ENCODE assay signal across 18 mouse cellular contexts in genomic region chr8:121875517-121875916, GRCm38 (mm10). TPM values are rescaled to one million over a fixed set of nuclear protein-coding genes. Genes with fewer than 3 reads are reported as not detected.
DNase-seq lines count a peak whose midpoint lies in the region; ATAC-seq and TF ChIP-seq lines count a peak whose summit lies in the region.
"Had no signal": no experiment of that assay in that cellular context is flagged by ENCODE, and none has a peak within 500 bp of the region (broad histone marks: within the 10 kb centered on the region; RNA-seq: fewer than 3 reads in every experiment).

No protein-coding gene starts in this region.

- peak; percentile 45 to 71 for TF ChIP-seq EP300 in MEL (IDR thresholded peaks at IDR 0.05; ENCODE audit: low read depth in 1 of 2, low read length in 2 of 2)

- 0 out of 2 replicates have a peak overlapping the region, but pooled peaks have one; percentile 5 for H3K27ac ChIP-seq in heart, embryonic 12.5 days (ENCODE audit: poor library complexity, severe bottlenecking)
- 0 out of 2 replicates have a peak overlapping the region, but pooled peaks have one; percentile 14 for H3K27ac ChIP-seq in kidney, embryonic 15.5 days
- H3K27ac ChIP-seq in MEL (ENCODE audit: control insufficient read depth, low read depth, low read length) = peak overlapping the region; percentile 43; the same call in 1 of the 2 replicates
- peak overlapping the region; percentile 68 for H3K27ac ChIP-seq in limb, embryonic 15.5 days
- H3K27ac ChIP-seq: hindbrain, postnatal 0 days; macrophage; midbrain, embryonic 12.5 days had no signal

- no peak for TF ChIP-seq POLR2A in MEL (IDR thresholded peaks at IDR 0.05; ENCODE audit: control insufficient read depth in 1 of 2, insufficient read depth in 1 of 2, low read depth in 1 of 2, low read length in 2 of 2, poor library complexity in 1 of 2)

- no peak overlapping the region for H3K4me3 ChIP-seq in heart, embryonic 12.5 days
- H3K4me3 ChIP-seq in kidney, embryonic 15.5 days (replicated peaks) = no peak overlapping the region
- H3K4me3 ChIP-seq in MEL (ENCODE audit: control insufficient read depth in 1 of 2, insufficient read depth in 1 of 2, low read depth in 2 of 2, low read length in 2 of 2) = no peak overlapping the region
- H3K4me3 ChIP-seq in limb, embryonic 15.5 days = no peak overlapping the region
- H3K4me3 ChIP-seq: midbrain, embryonic 12.5 days had no signal

- no peak for TF ChIP-seq RAD21 in MEL (IDR thresholded peaks at IDR 0.05; ENCODE audit: low read depth, low read length)

- H3K36me3 ChIP-seq in heart, embryonic 12.5 days = no peaks in the 10 kb centered on the region
- no peaks in the 10 kb centered on the region for H3K36me3 ChIP-seq in kidney, embryonic 15.5 days
- peaks cover 0 to 26% of the 10 kb centered on the region in 2 experiments; a peak in 2 of 4 replicates for H3K36me3 ChIP-seq in MEL (ENCODE audit: control insufficient read depth in 1 of 2, insufficient read depth in 2 of 2, low read length in 2 of 2)
- no peaks in the 10 kb centered on the region for H3K36me3 ChIP-seq in limb, embryonic 15.5 days
- H3K36me3 ChIP-seq: midbrain, embryonic 12.5 days had no signal

- 41% methylated on average over 9 of the region's 9 CpGs for WGBS in heart, embryonic 12.5 days
- 67% methylated on average over 9 of the region's 9 CpGs for WGBS in kidney, embryonic 15.5 days
- 78% methylated on average over 9 of the region's 9 CpGs for WGBS in limb, embryonic 15.5 days

- TF ChIP-seq CTCF in MEL (IDR thresholded peaks at IDR 0.05 in 2 of 3, conservative IDR thresholded peaks at IDR 0.05 in 1 of 3; ENCODE audit: control insufficient read depth in 1 of 3, insufficient read depth in 1 of 3, low read depth in 2 of 3, low read length in 3 of 3, poor library complexity in 1 of 3, severe bottlenecking in 1 of 3) = no peak

- peak; percentile 56; the same call in 1 of the 2 replicates for ATAC-seq in heart, embryonic 12.5 days (ENCODE audit: insufficient number of reproducible peaks, low FRiP score)
- ATAC-seq in kidney, embryonic 15.5 days (replicated peaks; ENCODE audit: low FRiP score) = no peak
- no peak for ATAC-seq in limb, embryonic 15.5 days (ENCODE audit: insufficient number of reproducible peaks, low FRiP score, low TSS enrichment, low read depth)
- no peak for ATAC-seq in cerebellum, adult (ENCODE audit: insufficient number of reproducible peaks, low FRiP score, low TSS enrichment)
- ATAC-seq: forebrain, embryonic 14.5 days; hindbrain, postnatal 0 days had no signal

- DNase-seq in heart, adult 8-10 months (ENCODE audit: low spot score) = no peak
- no peak for DNase-seq in kidney, postnatal 10 days
- peak; percentile 53 for DNase-seq in MEL (ENCODE audit: low read depth, low spot score)
- no peak for DNase-seq in layer of hippocampus, postnatal 36 days
- DNase-seq: adrenal gland, adult 8-10 months; B cell, adult 2 months; cerebellum, adult 2 months; layer of hippocampus, adult 9-11 months; lung, adult 18-20 months; thymus, adult 18-20 months had no signal

- H3K79me2 ChIP-seq in MEL (ENCODE audit: control insufficient read depth, insufficient read depth, low read length, poor library complexity) = no peaks in the 10 kb centered on the region

- H3K9me3 ChIP-seq in heart, embryonic 12.5 days (replicated peaks) = no peaks in the 10 kb centered on the region
- H3K9me3 ChIP-seq in kidney, embryonic 15.5 days (replicated peaks) = no peaks in the 10 kb centered on the region
- no peaks in the 10 kb centered on the region for H3K9me3 ChIP-seq in MEL (replicated peaks; ENCODE audit: insufficient read depth, low read length)
- H3K9me3 ChIP-seq in limb, embryonic 15.5 days = no peaks in the 10 kb centered on the region
- H3K9me3 ChIP-seq: midbrain, embryonic 12.5 days had no signal

- no peak overlapping the region for H3K9ac ChIP-seq in heart, embryonic 12.5 days
- H3K9ac ChIP-seq in kidney, embryonic 15.5 days = no peak overlapping the region
- peak overlapping the region; percentile 33; the same call in 1 of the 2 replicates for H3K9ac ChIP-seq in MEL (ENCODE audit: control insufficient read depth, low read depth, low read length, poor library complexity, severe bottlenecking)
- no peak overlapping the region for H3K9ac ChIP-seq in limb, embryonic 15.5 days
- H3K9ac ChIP-seq: midbrain, embryonic 12.5 days had no signal

- H3K4me2 ChIP-seq in heart, embryonic 12.5 days = peak overlapping the region; percentile 12; the same call in 1 of the 2 replicates
- no peak overlapping the region for H3K4me2 ChIP-seq in kidney, embryonic 15.5 days
- no peak overlapping the region for H3K4me2 ChIP-seq in limb, embryonic 15.5 days
- H3K4me2 ChIP-seq: midbrain, embryonic 12.5 days had no signal

- peaks cover 38% of the 10 kb centered on the region for H3K4me1 ChIP-seq in heart, embryonic 12.5 days (replicated peaks)
- H3K4me1 ChIP-seq in kidney, embryonic 15.5 days = peaks cover 41% of the 10 kb centered on the region
- H3K4me1 ChIP-seq in MEL (ENCODE audit: control insufficient read depth in 1 of 2, insufficient read depth in 2 of 2, low read length in 2 of 2) = peaks cover 12 to 33% of the 10 kb centered on the region in 2 experiments
- H3K4me1 ChIP-seq in limb, embryonic 15.5 days = peaks cover 44% of the 10 kb centered on the region

- H3K27me3 ChIP-seq in heart, embryonic 12.5 days (replicated peaks) = peaks cover 19% of the 10 kb centered on the region
- 0 out of 2 replicates have a peak, but pooled peaks cover 8% of the 10 kb centered on the region for H3K27me3 ChIP-seq in kidney, embryonic 15.5 days
- H3K27me3 ChIP-seq in MEL (ENCODE audit: control insufficient read depth in 1 of 2, insufficient read depth in 2 of 2, low read length in 2 of 2) = no peaks in the 10 kb centered on the region
- no peaks in the 10 kb centered on the region for H3K27me3 ChIP-seq in limb, embryonic 15.5 days

TF ChIP-seq in MEL, 35 proteins besides CTCF, POLR2A, EP300 and RAD21 (continues in another document):
- TF ChIP-seq MAX (IDR thresholded peaks at IDR 0.05; ENCODE audit: low read length) = peak; percentile 78
- TF ChIP-seq TAL1 (IDR thresholded peaks at IDR 0.05; ENCODE audit: low read length) = no peak
- no peak for TF ChIP-seq HCFC1 (IDR thresholded peaks at IDR 0.05; ENCODE audit: low read depth, low read length)
- peak; percentile 42; the same call in 1 of the 2 replicates for TF ChIP-seq POLR2AphosphoS2 (IDR thresholded peaks at IDR 0.05; ENCODE audit: low read length)
- TF ChIP-seq ZNF384 (IDR thresholded peaks at IDR 0.05; ENCODE audit: low read depth, low read length) = no peak
- TF ChIP-seq UBTF (IDR thresholded peaks at IDR 0.05; ENCODE audit: borderline replicate concordance, insufficient read depth, low read depth, low read length) = no peak
- TF ChIP-seq E2F4 (IDR thresholded peaks at IDR 0.05; ENCODE audit: borderline replicate concordance, low read depth, low read length) = no peak
- TF ChIP-seq TBP (IDR thresholded peaks at IDR 0.05; ENCODE audit: low read depth, low read length) = no peak
- TF ChIP-seq RCOR1 (IDR thresholded peaks at IDR 0.05; ENCODE audit: low read depth, low read length) = 0 out of 2 replicates have a peak, but pooled peaks have one; percentile 10
- TF ChIP-seq USF2 (IDR thresholded peaks at IDR 0.05; ENCODE audit: borderline replicate concordance in 1 of 2, insufficient read depth in 1 of 2, low read depth in 1 of 2, low read length in 2 of 2) = no peak
- no peak; the same call in 1 of the 2 replicates for TF ChIP-seq NELFE (IDR thresholded peaks at IDR 0.05; ENCODE audit: low read depth, low read length)
- no peak for TF ChIP-seq CHD1 (IDR thresholded peaks at IDR 0.05; ENCODE audit: low read depth, low read length)
- TF ChIP-seq TCF12 (IDR thresholded peaks at IDR 0.05; ENCODE audit: low read depth, low read length) = peak; percentile 42; the same call in 1 of the 2 replicates
- no peak; the same call in 1 of the 2 replicates for TF ChIP-seq KAT2A (conservative IDR thresholded peaks at IDR 0.05; ENCODE audit: low read depth, low read length)
- TF ChIP-seq MEF2A (IDR thresholded peaks at IDR 0.05; ENCODE audit: extremely low read depth, insufficient replicate concordance, low read depth, low read length, poor library complexity, severe bottlenecking) = no peak
- TF ChIP-seq MYC (IDR thresholded peaks at IDR 0.05; ENCODE audit: low read depth, low read length) = peak; percentile 69
- TF ChIP-seq SIN3A (IDR thresholded peaks at IDR 0.05; ENCODE audit: low read length) = peak; percentile 58
- TF ChIP-seq ZMIZ1 (IDR thresholded peaks at IDR 0.05; ENCODE audit: low read depth, low read length) = no peak
- peak; percentile 83 for TF ChIP-seq MXI1 (IDR thresholded peaks at IDR 0.05; ENCODE audit: low read depth, low read length)
- no peak for TF ChIP-seq CHD2 (IDR thresholded peaks at IDR 0.05; ENCODE audit: low read length)
- TF ChIP-seq POLR2AphosphoS5 (IDR thresholded peaks at IDR 0.05; ENCODE audit: borderline replicate concordance, low read depth, low read length) = no peak
- no peak for TF ChIP-seq ZKSCAN1 (IDR thresholded peaks at IDR 0.05; ENCODE audit: low read depth, low read length)
- no peak for TF ChIP-seq MAFK (IDR thresholded peaks at IDR 0.05; ENCODE audit: borderline replicate concordance, low read depth, low read length)

RNA-seq across cellular contexts. Expression of gene Slc7a5, which starts 32.0 kb away (rescaled TPM):
- polyA plus RNA-seq in heart, embryonic 12.5 days (2016; fragmentation: Nextera tagmentation; extraction: Ambion mirVana) = 22.3 and 24.6 TPM in 2 replicates
- 1 to 10 TPM; 3.8 to 4.8 (median 4.2) TPM for total RNA-seq in heart, adult 8-10 months (2022)
- 16.7 and 19.3 TPM in 2 replicates for polyA plus RNA-seq in kidney, embryonic 15.5 days (2015; fragmentation: Nextera tagmentation; extraction: Ambion mirVana)
- total RNA-seq in MEL (2012; rRNA removed) = 108 and 164 TPM in 2 replicates
- polyA plus RNA-seq in MEL (2012; ENCODE audit: insufficient read depth in 1 of 2, insufficient read length in 2 of 2, low read depth in 1 of 2, low replicate concordance in 2 of 2, missing spikeins in 1 of 2) = 100 to 1,000 TPM in 1 of 2 experiments, 10 to 100 TPM in 1; 55.0 to 263 TPM
- polyA plus RNA-seq in limb, embryonic 15.5 days (2015; fragmentation: Nextera tagmentation; extraction: Ambion mirVana) = 24.5 and 27.4 TPM in 2 replicates
- total RNA-seq in layer of hippocampus, postnatal 36 days (2021) = 10 to 100 TPM; 60.2 to 70.4 TPM

RNA-seq across cellular contexts. Expression of gene Klhdc4, which starts 46.1 kb away (rescaled TPM):
- polyA plus RNA-seq in heart, embryonic 12.5 days (2016; fragmentation: Nextera tagmentation; extraction: Ambion mirVana) = 27.7 and 28.2 TPM in 2 replicates
- 10 to 100 TPM; 12.5 to 14.9 (median 12.9) TPM for total RNA-seq in heart, adult 8-10 months (2022)
- 42.7 and 45.5 TPM in 2 replicates for polyA plus RNA-seq in kidney, embryonic 15.5 days (2015; fragmentation: Nextera tagmentation; extraction: Ambion mirVana)
- 49.8 and 53.7 TPM in 2 replicates for total RNA-seq in MEL (2012; rRNA removed)
- polyA plus RNA-seq in MEL (2012; ENCODE audit: insufficient read depth in 1 of 2, insufficient read length in 2 of 2, low read depth in 1 of 2, low replicate concordance in 2 of 2, missing spikeins in 1 of 2) = 10 to 100 TPM in 1 of 2 experiments, not detected in 1; 65.2 TPM
- polyA plus RNA-seq in limb, embryonic 15.5 days (2015; fragmentation: Nextera tagmentation; extraction: Ambion mirVana) = 31.5 and 34.2 TPM in 2 replicates
- 10 to 100 TPM; 27.7 to 28.0 TPM for total RNA-seq in layer of hippocampus, postnatal 36 days (2021)

Comparison
In these comparisons a context has a peak if more than half of its experiments do, and no peak if none do; other contexts are left out.
1. H3K27ac ChIP-seq: peak in every context shown above with its lines; median percentile 68 in limb, embryonic 15.5 days; 43 in MEL; 14 in kidney, embryonic 15.5 days; 5 in heart, embryonic 12.5 days.